8 mouse cellular contexts compared by ENCODE assay signal in the genomic region with DNA sequence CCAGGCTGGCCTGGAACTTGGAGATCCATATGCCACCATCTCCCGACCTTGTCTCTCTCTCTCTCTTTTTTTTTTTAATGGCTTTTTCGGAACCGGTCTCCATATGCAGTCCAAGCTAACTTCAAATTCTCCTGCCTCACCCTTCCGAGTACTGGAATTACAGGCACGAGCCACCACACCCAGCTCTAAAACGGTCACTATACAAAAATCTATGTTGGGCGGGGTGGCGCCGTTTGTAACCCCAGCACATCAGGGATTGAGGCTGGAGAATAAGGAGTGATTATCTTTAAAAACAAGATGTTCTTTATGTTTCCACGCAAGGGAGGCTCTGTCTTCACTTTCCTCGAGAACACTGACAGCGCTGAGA. TPM values are rescaled to one million over a fixed set of nuclear protein-coding genes. Genes with fewer than 3 reads are reported as not detected.
DNase-seq lines count a peak whose midpoint lies in the region; ATAC-seq and TF ChIP-seq lines count a peak whose summit lies in the region.

No protein-coding gene starts in this region.

- H3K9me3 ChIP-seq in liver, embryonic 14.5 days (ENCODE audit: control insufficient read depth, low read length): no peaks in the 10 kb centered on the region
- no peaks in the 10 kb centered on the region for H3K9me3 ChIP-seq in stomach, postnatal 0 days (ENCODE audit: control insufficient read depth, low read length)

- peak; percentile 5; the same call in 1 of the 2 replicates for ATAC-seq in frontal cortex, adult (ENCODE audit: low TSS enrichment)
- ATAC-seq in liver, embryonic 14.5 days (ENCODE audit: insufficient read depth): peak; percentile 46
- 0 out of 2 replicates have a peak, but pooled peaks have one; percentile 3 for ATAC-seq in stomach, postnatal 0 days (ENCODE audit: low FRiP score, low TSS enrichment)

- H3K27ac ChIP-seq in thymus, adult 2 months (ENCODE audit: control insufficient read depth, insufficient read depth, low read length): no peak overlapping the region
- no peak overlapping the region for H3K27ac ChIP-seq in liver, embryonic 14.5 days
- peak overlapping the region; percentile 85 for H3K27ac ChIP-seq in stomach, postnatal 0 days (replicated peaks)

- 17% methylated on average over 12 of the region's 12 CpGs for WGBS in thymus, adult 2 months
- WGBS in liver, embryonic 14.5 days (ENCODE audit: insufficient replicate concordance): 6% methylated on average over 12 of the region's 12 CpGs
- WGBS in stomach, postnatal 0 days: 4% methylated on average over 12 of the region's 12 CpGs

- H3K4me3 ChIP-seq in thymus, adult 2 months (ENCODE audit: control insufficient read depth, insufficient read depth, low read length): peak overlapping the region; percentile 82
- peak overlapping the region; percentile 85 to 93 for H3K4me3 ChIP-seq in liver, embryonic 14.5 days (ENCODE audit: insufficient read depth in 1 of 2, low read depth in 2 of 2, low read length in 2 of 2)
- H3K4me3 ChIP-seq in stomach, postnatal 0 days (ENCODE audit: low read depth, low read length): peak overlapping the region; percentile 76

- H3K4me1 ChIP-seq in thymus, adult 2 months (replicated peaks; ENCODE audit: control insufficient read depth, insufficient read depth, low read length): peaks cover 15% of the 10 kb centered on the region
- peaks cover 13 to 17% of the 10 kb centered on the region in 2 experiments for H3K4me1 ChIP-seq in liver, embryonic 14.5 days (replicated peaks; ENCODE audit: control insufficient read depth in 2 of 2, insufficient read depth in 2 of 2, low read length in 1 of 2)
- H3K4me1 ChIP-seq in stomach, postnatal 0 days (replicated peaks; ENCODE audit: control insufficient read depth, insufficient read depth): no peaks in the 10 kb centered on the region

- peak overlapping the region; percentile 89 for H3K4me2 ChIP-seq in liver, embryonic 14.5 days (ENCODE audit: low read depth)
- H3K4me2 ChIP-seq in stomach, postnatal 0 days (replicated peaks; ENCODE audit: low read depth): peak overlapping the region; percentile 66

- no peak for DNase-seq in frontal cortex, postnatal 36 days (ENCODE audit: low spot score in 2 of 2)
- no peak for DNase-seq in thymus, adult 2 months
- DNase-seq in thymus, postnatal 36 days: no peak
- DNase-seq in liver, embryonic 14.5 days (ENCODE audit: low read depth in 3 of 3, low spot score in 3 of 3): no peak
- DNase-seq in stomach, postnatal 0 days (ENCODE audit: low spot score): no peak
- no peak for DNase-seq in cerebellum, adult 11-12 months
- DNase-seq in ovary, postnatal 36 days (ENCODE audit: low spot score): no peak

- H3K27me3 ChIP-seq in thymus, adult 2 months (ENCODE audit: control insufficient read depth, insufficient read depth, low read length): no peaks in the 10 kb centered on the region
- peaks cover 19% of the 10 kb centered on the region for H3K27me3 ChIP-seq in liver, embryonic 14.5 days (ENCODE audit: control insufficient read depth, insufficient read depth, low read length)
- no peaks in the 10 kb centered on the region for H3K27me3 ChIP-seq in stomach, postnatal 0 days (ENCODE audit: control insufficient read depth, insufficient read depth, low read length)

- H3K36me3 ChIP-seq in thymus, adult 2 months (ENCODE audit: control insufficient read depth, insufficient read depth, low read length): peaks cover 7% of the 10 kb centered on the region; the same call in 1 of the 2 replicates
- peaks cover 16% of the 10 kb centered on the region for H3K36me3 ChIP-seq in liver, embryonic 14.5 days (replicated peaks; ENCODE audit: control insufficient read depth, insufficient read depth, low read depth)
- H3K36me3 ChIP-seq in stomach, postnatal 0 days (ENCODE audit: control insufficient read depth, insufficient read depth, low read length): peaks cover 3% of the 10 kb centered on the region

- no peak for TF ChIP-seq CTCF in thymus, adult 2 months (IDR thresholded peaks at IDR 0.05; ENCODE audit: borderline replicate concordance, control insufficient read depth, extremely low read depth, insufficient read depth, low read length, poor library complexity)
- no peak for TF ChIP-seq CTCF in liver, embryonic 14.5 days (IDR thresholded peaks at IDR 0.05; ENCODE audit: low read depth)
- TF ChIP-seq CTCF in stomach, postnatal 0 days (IDR thresholded peaks at IDR 0.05; ENCODE audit: low read depth): no peak

- no peak for TF ChIP-seq EP300 in liver, embryonic 14.5 days (IDR thresholded peaks at IDR 0.05; ENCODE audit: low read depth)
- no peak for TF ChIP-seq EP300 in stomach, postnatal 0 days (optimal IDR thresholded peaks at IDR 0.05)

- no peak for TF ChIP-seq POLR2A in thymus, adult 2 months (IDR thresholded peaks at IDR 0.05; ENCODE audit: control insufficient read depth, extremely low read depth, insufficient read depth, low read length, poor library complexity)

- peak overlapping the region; percentile 85 for H3K9ac ChIP-seq in liver, embryonic 14.5 days (replicated peaks)
- peak overlapping the region; percentile 71 for H3K9ac ChIP-seq in stomach, postnatal 0 days (ENCODE audit: low read length)

RNA-seq across cellular contexts. Expression of a gene that starts 0.3 kb away (rescaled TPM):
- 82.8 and 111 TPM in 2 replicates for polyA plus RNA-seq in thymus, adult 2 months (2012; rRNA removed)
- 15.6 and 18.2 TPM in 2 replicates for polyA plus RNA-seq in liver, embryonic 14.5 days (2012; rRNA removed)
- 20.1 and 22.4 TPM in 2 replicates for polyA plus RNA-seq in liver, embryonic 14.5 days (2014; fragmentation: Nextera tagmentation; extraction: Ambion mirVana)
- polyA plus RNA-seq in stomach, postnatal 0 days (2015; fragmentation: Nextera tagmentation; extraction: Ambion mirVana): 27.3 and 27.4 TPM in 2 replicates

RNA-seq across cellular contexts. Expression of a gene that starts 4.6 kb away (rescaled TPM):
- 174 and 176 TPM in 2 replicates for polyA plus RNA-seq in thymus, adult 2 months (2012; rRNA removed)
- 8.7 and 10.7 TPM in 2 replicates for polyA plus RNA-seq in liver, embryonic 14.5 days (2012; rRNA removed)
- polyA plus RNA-seq in liver, embryonic 14.5 days (2014; fragmentation: Nextera tagmentation; extraction: Ambion mirVana): 8.2 and 8.7 TPM in 2 replicates
- polyA plus RNA-seq in stomach, postnatal 0 days (2015; fragmentation: Nextera tagmentation; extraction: Ambion mirVana): 15.3 and 16.6 TPM in 2 replicates

RNA-seq across cellular contexts. Expression of a gene that starts 18.8 kb away (rescaled TPM):
- polyA plus RNA-seq in thymus, adult 2 months (2012; rRNA removed): 174 and 182 TPM in 2 replicates
- polyA plus RNA-seq in liver, embryonic 14.5 days (2012; rRNA removed): 44.8 and 46.0 TPM in 2 replicates
- 25.5 and 30.2 TPM in 2 replicates for polyA plus RNA-seq in liver, embryonic 14.5 days (2014; fragmentation: Nextera tagmentation; extraction: Ambion mirVana)
- 14.2 and 19.3 TPM in 2 replicates for polyA plus RNA-seq in stomach, postnatal 0 days (2015; fragmentation: Nextera tagmentation; extraction: Ambion mirVana)

RNA-seq across cellular contexts. Expression of a gene that starts 19.5 kb away (rescaled TPM):
- 17.4 and 22.4 TPM in 2 replicates for polyA plus RNA-seq in thymus, adult 2 months (2012; rRNA removed)
- 9.2 and 10.0 TPM in 2 replicates for polyA plus RNA-seq in liver, embryonic 14.5 days (2012; rRNA removed)
- polyA plus RNA-seq in liver, embryonic 14.5 days (2014; fragmentation: Nextera tagmentation; extraction: Ambion mirVana): 6.3 and 9.1 TPM in 2 replicates
- 2.1 and 2.2 TPM in 2 replicates for polyA plus RNA-seq in stomach, postnatal 0 days (2015; fragmentation: Nextera tagmentation; extraction: Ambion mirVana)

RNA-seq across cellular contexts. Expression of a gene that starts 22.7 kb away (rescaled TPM):
- polyA plus RNA-seq in thymus, adult 2 months (2012; rRNA removed): 1,522 and 2,049 TPM in 2 replicates
- 460 and 467 TPM in 2 replicates for polyA plus RNA-seq in liver, embryonic 14.5 days (2012; rRNA removed)
- 330 and 363 TPM in 2 replicates for polyA plus RNA-seq in liver, embryonic 14.5 days (2014; fragmentation: Nextera tagmentation; extraction: Ambion mirVana)
- polyA plus RNA-seq in stomach, postnatal 0 days (2015; fragmentation: Nextera tagmentation; extraction: Ambion mirVana): 251 and 296 TPM in 2 replicates
